Mouse (Mus musculus) neural tube, embryonic 15.5 days (tissue): ENCODE data around the gene Npas2. TPM values are rescaled to one million over a fixed set of nuclear protein-coding genes. Genes with fewer than 3 reads are reported as not detected.
A peak's percentile ranks its signal among the peaks of the same experiment; 100 is the strongest.

ENCODE experiments used
- ATAC-seq: fragments of 200-750 bp; cut with Nextera tagmentation; 2 replicates; pipeline ENCODE4 v1.8.0; 2017; ENCODE audit warnings: mild to moderate bottlenecking, moderate TSS enrichment, moderate library complexity; ENCODE audit not compliant: low FRiP score
- H3K27ac ChIP-seq: fragments of 300-500 bp; sonication (generic); replicated peaks from 2 replicates; pipeline ENCODE4 v1.5.1; 2015; ENCODE audit warnings: mild to moderate bottlenecking, inconsistent platforms
- H3K27me3 ChIP-seq: fragments of 300-500 bp; sonication (generic); replicated peaks from 2 replicates; pipeline ENCODE4 v1.6.1; 2015; ENCODE audit warnings: inconsistent platforms
- H3K36me3 ChIP-seq: fragments of 300-500 bp; sonication (generic); 2 replicates; pipeline ENCODE4 v1.6.1; 2015; ENCODE audit warnings: inconsistent platforms
- H3K4me1 ChIP-seq: fragments of 300-500 bp; sonication (generic); 2 replicates; pipeline ENCODE4 v1.6.1; 2015; ENCODE audit warnings: inconsistent platforms
- H3K4me2 ChIP-seq: fragments of 300-500 bp; sonication (generic); 2 replicates; pipeline ENCODE4 v1.6.1; 2015; ENCODE audit warnings: inconsistent platforms, mild to moderate bottlenecking, moderate library complexity
- H3K4me3 ChIP-seq: fragments of 300-500 bp; sonication (generic); replicated peaks from 2 replicates; pipeline ENCODE4 v1.5.1; 2015; ENCODE audit warnings: mild to moderate bottlenecking, inconsistent platforms
- H3K9ac ChIP-seq: fragments of 300-500 bp; sonication (generic); replicated peaks from 2 replicates; pipeline ENCODE4 v1.6.1; 2015; ENCODE audit warnings: mild to moderate bottlenecking, inconsistent platforms
- H3K9me3 ChIP-seq: fragments of 300-500 bp; sonication (generic); replicated peaks from 2 replicates; pipeline ENCODE4 v1.6.1; 2016; ENCODE audit warnings: inconsistent platforms
- WGBS: fragments of 180-500 bp; shearing (Covaris S2); methylation state at CpG from one replicate; pipeline ENCODE4 v1.1.7; 2015; ENCODE audit warnings: mixed read lengths; 5-methylcytosine and 5-hydroxymethylcytosine counted together
- polyA plus RNA-seq: library from polyadenylated mRNA; unstranded; fragments of >200 nt; fragmentation: Nextera tagmentation; extraction: Ambion mirVana; gene quantifications from 2 replicates; pipeline ENCODE4 v1.2.1, GENCODE M21; 2015

Gene Npas2
- polyA plus RNA-seq, 1 experiment from 2014 or later = 1.2 TPM

- Histone ChIP-seq H3K27me3 (peaks cover 33% of the 10 kb centered on the region), H3K4me3 (peak overlapping the region; percentile 64), H3K9ac (peak overlapping the region; percentile 57), H3K36me3 (no peaks in the 10 kb centered on the region), H3K9me3 (no peaks in the 10 kb centered on the region), H3K4me1 (peaks cover 33% of the 10 kb centered on the region), H3K4me2 (peak overlapping the region; percentile 100), H3K27ac (no peak overlapping the region; the same call in 1 of the 2 replicates)
- ATAC-seq = 0 out of 2 replicates have a peak, but pooled peaks have one; percentile 14
- 1% methylated on average over 28 of the region's 28 CpGs for WGBS
Measured at GRCm38 (mm10) chr1:39192460-39192996, 1.0 kb upstream of the Npas2 start.

- H3K9me3 ChIP-seq = no peaks in the 10 kb centered on the region
- peaks cover 36% of the 10 kb centered on the region for H3K27me3 ChIP-seq
- no peaks in the 10 kb centered on the region for H3K36me3 ChIP-seq
- H3K9ac ChIP-seq = peak overlapping the region; percentile 57
- H3K27ac ChIP-seq = no peak overlapping the region
- H3K4me2 ChIP-seq = peak overlapping the region; percentile 100
- under 1% methylated on average over 72 of the region's 76 CpGs for WGBS
- H3K4me1 ChIP-seq = peaks cover 33% of the 10 kb centered on the region
- peak overlapping the region; percentile 64 for H3K4me3 ChIP-seq
- peak; percentile 77 for ATAC-seq
Measured at GRCm38 (mm10) chr1:39193862-39194675, 538 bp downstream of the Npas2 start.

- H3K36me3 ChIP-seq = no peaks in the 10 kb centered on the region
- no peak overlapping the region for H3K27ac ChIP-seq
- ATAC-seq = no peak
- H3K27me3 ChIP-seq = peaks cover 36% of the 10 kb centered on the region
- H3K9me3 ChIP-seq = no peaks in the 10 kb centered on the region
- H3K4me1 ChIP-seq = peaks cover 33% of the 10 kb centered on the region
- peak overlapping the region; percentile 64 for H3K4me3 ChIP-seq
- peak overlapping the region; percentile 100 for H3K4me2 ChIP-seq
- H3K9ac ChIP-seq = no peak overlapping the region
- WGBS = 2% methylated on average over 11 of the region's 11 CpGs
Measured at GRCm38 (mm10) chr1:39194959-39195358, 1.4 kb downstream of the Npas2 start.

GRCm38 (mm10) chr1:39196126-39196525, 2.6 kb downstream of the Npas2 start:
- Histone ChIP-seq H3K27me3 (peaks cover 31% of the 10 kb centered on the region), H3K4me3 (no peak overlapping the region), H3K36me3 (no peaks in the 10 kb centered on the region), H3K4me2 (no peak overlapping the region), H3K9me3 (no peaks in the 10 kb centered on the region), H3K4me1 (peaks cover 33% of the 10 kb centered on the region), H3K9ac (no peak overlapping the region), H3K27ac (no peak overlapping the region)
- no peak for ATAC-seq
- 39% methylated on average over 6 of the region's 6 CpGs for WGBS

- Histone ChIP-seq H3K36me3 (no peaks in the 10 kb centered on the region), H3K27me3 (peaks cover 31% of the 10 kb centered on the region), H3K4me1 (peaks cover 33% of the 10 kb centered on the region), H3K27ac (no peak overlapping the region), H3K4me3 (no peak overlapping the region), H3K9ac (no peak overlapping the region), H3K9me3 (no peaks in the 10 kb centered on the region), H3K4me2 (no peak overlapping the region; the same call in 1 of the 2 replicates)
- 48% methylated on average over 12 of the region's 12 CpGs for WGBS
- ATAC-seq = 0 out of 2 replicates have a peak, but pooled peaks have one; percentile 42
Measured at GRCm38 (mm10) chr1:39196676-39197375, 3.3 kb downstream of the Npas2 start.

- Histone ChIP-seq H3K9ac (no peak overlapping the region), H3K4me2 (no peak overlapping the region), H3K27ac (no peak overlapping the region), H3K9me3 (no peaks in the 10 kb centered on the region), H3K36me3 (no peaks in the 10 kb centered on the region), H3K4me3 (no peak overlapping the region), H3K4me1 (no peaks in the 10 kb centered on the region), H3K27me3 (no peaks in the 10 kb centered on the region)
- ATAC-seq = no peak
- 86% methylated on average over 10 of the region's 10 CpGs for WGBS
Measured at GRCm38 (mm10) chr1:39205021-39205420, 11.5 kb downstream of the Npas2 start.

GRCm38 (mm10) chr1:39205697-39206096, 12.2 kb downstream of the Npas2 start:
- H3K4me1 ChIP-seq = no peaks in the 10 kb centered on the region
- ATAC-seq = no peak
- 85% methylated on average over 4 of the region's 4 CpGs for WGBS
- H3K9ac ChIP-seq = no peak overlapping the region
- no peaks in the 10 kb centered on the region for H3K27me3 ChIP-seq
- H3K27ac ChIP-seq = no peak overlapping the region
- H3K9me3 ChIP-seq = no peaks in the 10 kb centered on the region
- no peaks in the 10 kb centered on the region for H3K36me3 ChIP-seq
- no peak overlapping the region for H3K4me2 ChIP-seq
- H3K4me3 ChIP-seq = no peak overlapping the region

- Histone ChIP-seq H3K4me2 (no peak overlapping the region), H3K9ac (no peak overlapping the region), H3K27me3 (no peaks in the 10 kb centered on the region), H3K9me3 (no peaks in the 10 kb centered on the region), H3K4me3 (no peak overlapping the region), H3K4me1 (no peaks in the 10 kb centered on the region), H3K27ac (no peak overlapping the region), H3K36me3 (no peaks in the 10 kb centered on the region)
- ATAC-seq = no peak
- 38% methylated on average over 7 of the region's 7 CpGs for WGBS
Measured at GRCm38 (mm10) chr1:39206942-39207341, 13.4 kb downstream of the Npas2 start.

- Histone ChIP-seq H3K9me3 (no peaks in the 10 kb centered on the region), H3K27ac (no peak overlapping the region), H3K4me1 (no peaks in the 10 kb centered on the region), H3K9ac (no peak overlapping the region), H3K27me3 (no peaks in the 10 kb centered on the region), H3K36me3 (no peaks in the 10 kb centered on the region), H3K4me2 (no peak overlapping the region), H3K4me3 (no peak overlapping the region)
- ATAC-seq = no peak
- WGBS = 82% methylated on average over 5 of the region's 5 CpGs
Measured at GRCm38 (mm10) chr1:39210928-39211327, 17.4 kb downstream of the Npas2 start.

- H3K4me1 ChIP-seq = no peaks in the 10 kb centered on the region
- no peaks in the 10 kb centered on the region for H3K9me3 ChIP-seq
- no peak for ATAC-seq
- H3K4me3 ChIP-seq = no peak overlapping the region
- H3K27me3 ChIP-seq = no peaks in the 10 kb centered on the region
- 82% methylated on average over 6 of the region's 6 CpGs for WGBS
- H3K27ac ChIP-seq = no peak overlapping the region
- H3K4me2 ChIP-seq = no peak overlapping the region
- no peak overlapping the region for H3K9ac ChIP-seq
- no peaks in the 10 kb centered on the region for H3K36me3 ChIP-seq
Measured at GRCm38 (mm10) chr1:39212982-39213381, 19.5 kb downstream of the Npas2 start.

- H3K27me3 ChIP-seq = no peaks in the 10 kb centered on the region
- H3K9ac ChIP-seq = no peak overlapping the region
- ATAC-seq = no peak
Measured at GRCm38 (mm10) chr1:39217584-39217983, 24.1 kb downstream of the Npas2 start.

More at GRCm38 (mm10) chr1:39217584-39217983, 24.1 kb downstream of the Npas2 start:
- no peak overlapping the region for H3K4me2 ChIP-seq
- H3K9me3 ChIP-seq = no peaks in the 10 kb centered on the region
- no peak overlapping the region for H3K27ac ChIP-seq
- no peak overlapping the region for H3K4me3 ChIP-seq
- H3K4me1 ChIP-seq = no peaks in the 10 kb centered on the region
- 83% methylated on average over 3 of the region's 3 CpGs for WGBS
- H3K36me3 ChIP-seq = no peaks in the 10 kb centered on the region
